Mouse (Mus musculus) C2C12 (cell line): ENCODE data around the gene Celf6. TPM values are rescaled to one million over a fixed set of nuclear protein-coding genes. Genes with fewer than 3 reads are reported as not detected.

Experiments used
- H3K27me3 ChIP-seq: one replicate; pipeline ENCODE4 v1.6.1; 2011; ENCODE audit not compliant: control insufficient read depth, insufficient read depth, insufficient read length
- H3K36me3 ChIP-seq: one replicate; pipeline ENCODE4 v1.6.1; 2011; ENCODE audit not compliant: control insufficient read depth, insufficient read depth
- H3K4me3 ChIP-seq: one replicate; pipeline ENCODE4 v1.5.1; 2011; ENCODE audit warnings: mild to moderate bottlenecking, control low read depth; ENCODE audit not compliant: poor library complexity, insufficient read depth, severe bottlenecking
- H3K79me2 ChIP-seq: one replicate; pipeline ENCODE4 v1.6.1; 2011; ENCODE audit not compliant: control insufficient read depth, insufficient read depth
- H3K79me3 ChIP-seq: one replicate; pipeline ENCODE4 v1.6.1; 2011; ENCODE audit warnings: low read depth, control low read depth
- H3ac ChIP-seq: one replicate; pipeline ENCODE3; 2011; ENCODE audit warnings: low read depth; ENCODE audit not compliant: control insufficient read depth, insufficient read length
- CEBPB ChIP-seq: IDR thresholded peaks from one replicate; pipeline ENCODE4 v1.6.1; 2011; ENCODE audit warnings: low read depth, mild to moderate bottlenecking, control low read depth, moderate library complexity
- CTCF ChIP-seq: IDR thresholded peaks from one replicate; pipeline ENCODE4 v1.5.1; 2011; ENCODE audit not compliant: control insufficient read depth, insufficient read depth, insufficient read length
- FOSL1 ChIP-seq: IDR thresholded peaks from one replicate; pipeline ENCODE4 v1.8.0; 2011; ENCODE audit warnings: mild to moderate bottlenecking, low read length; ENCODE audit not compliant: poor library complexity, insufficient read depth, severe bottlenecking
- MAX ChIP-seq: IDR thresholded peaks from one replicate; pipeline ENCODE4 v1.6.1; 2011; ENCODE audit warnings: mild to moderate bottlenecking, control low read depth
- MYOD1 ChIP-seq: IDR thresholded peaks from one replicate; pipeline ENCODE4 v1.6.1; 2011; ENCODE audit warnings: low read depth; ENCODE audit not compliant: control insufficient read depth, insufficient read length
- MYOG ChIP-seq: IDR thresholded peaks from one replicate; pipeline ENCODE4 v1.6.1; 2011; ENCODE audit not compliant: control insufficient read depth, insufficient read length; ENCODE audit errors: extremely low read depth
- USF1 ChIP-seq: IDR thresholded peaks from one replicate; pipeline ENCODE4 v1.6.1; 2011; ENCODE audit warnings: low read depth, mild to moderate bottlenecking, control low read depth, moderate library complexity
- polyA plus RNA-seq: library from polyadenylated mRNA; unstranded; fragments of >200 nt; fragmentation: generic; extraction: Trizol; gene quantifications from one replicate; pipeline ENCODE4 v1.2.1, GENCODE M21; 2012; ENCODE audit warnings: missing spikeins

Gene Celf6
- polyA plus RNA-seq, 1 experiment = 0.13 TPM

DNA sequence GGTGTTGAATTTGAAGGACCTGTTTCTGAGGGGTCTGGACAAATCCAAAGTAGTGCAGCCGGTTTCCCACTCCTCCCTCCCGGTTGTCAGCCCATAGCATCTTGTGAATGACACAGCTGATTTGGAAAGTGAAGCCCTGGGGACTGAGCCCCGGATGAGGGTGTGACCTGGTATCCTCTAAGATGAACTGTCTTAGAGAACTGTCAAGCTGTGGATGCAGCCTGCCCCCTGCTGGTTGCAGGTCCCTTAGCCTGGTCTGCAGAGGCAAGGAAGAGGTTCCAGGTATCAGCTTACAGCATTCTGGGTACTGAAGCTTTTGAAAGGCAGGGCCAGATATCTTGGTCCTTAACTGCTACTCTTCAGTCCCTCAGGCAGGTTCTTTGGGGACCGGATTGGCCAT lies 12.1 kb upstream of the Celf6 start:
- H3K79me3 ChIP-seq = no peaks in the 10 kb centered on the region

GRCm38 (mm10) chr9:59567111-59567510 lies 10.6 kb upstream of the Celf6 start:
- Histone ChIP-seq H3K79me3 (no peaks in the 10 kb centered on the region), H3K4me3 (no peak overlapping the region), H3K79me2 (no peaks in the 10 kb centered on the region), H3ac (no peak overlapping the region), H3K27me3 (no peaks in the 10 kb centered on the region), H3K36me3 (peaks cover 17% of the 10 kb centered on the region)
- TF ChIP-seq CTCF = peak; percentile 72
- no peak for TF ChIP-seq MYOG

More for the DNA sequence above, 12.1 kb upstream of the Celf6 start:
- Histone ChIP-seq H3K4me3 (no peak overlapping the region), H3K36me3 (peaks cover 17% of the 10 kb centered on the region), H3K27me3 (no peaks in the 10 kb centered on the region), H3K79me2 (no peaks in the 10 kb centered on the region), H3ac (no peak overlapping the region)
- TF ChIP-seq CTCF (peak; percentile 82), FOSL1 (no peak)

- Histone ChIP-seq H3K79me2 (no peaks in the 10 kb centered on the region), H3K4me3 (no peak overlapping the region), H3K79me3 (no peaks in the 10 kb centered on the region), H3K36me3 (no peaks in the 10 kb centered on the region), H3K27me3 (no peaks in the 10 kb centered on the region), H3ac (no peak overlapping the region)
- TF ChIP-seq USF1 = no peak
- TF ChIP-seq MAX = no peak
- TF ChIP-seq MYOG = no peak
- no peak for TF ChIP-seq FOSL1
- no peak for TF ChIP-seq CTCF
- no peak for TF ChIP-seq MYOD1
- no peak for TF ChIP-seq CEBPB
These were observed 5.9 kb upstream of the Celf6 start for GRCm38 (mm10) chr9:59571852-59572251.

DNA sequence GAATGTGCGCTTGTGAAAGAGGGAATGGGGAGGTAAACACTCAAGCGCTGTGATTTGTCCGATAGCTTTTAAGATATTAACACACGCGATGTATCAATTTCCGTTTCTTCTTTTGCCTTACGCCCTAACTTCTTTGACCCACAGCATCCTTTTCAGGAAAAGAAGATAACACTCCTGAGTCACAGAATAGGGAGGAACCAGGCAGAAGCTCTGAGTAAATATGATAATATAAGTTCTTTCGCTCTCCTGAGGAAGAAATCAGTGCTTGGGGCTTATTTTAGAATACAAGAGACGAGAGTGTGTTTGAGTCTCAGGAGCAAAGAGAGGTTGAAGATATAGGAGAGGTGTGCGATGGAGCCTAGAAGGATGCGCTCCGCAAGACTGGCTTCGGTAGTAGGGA lies 316 bp upstream of the Celf6 start:
- H3K79me3 ChIP-seq = no peaks in the 10 kb centered on the region
- peak overlapping the region; percentile 11 for H3K4me3 ChIP-seq
- no peak overlapping the region for H3ac ChIP-seq
- no peaks in the 10 kb centered on the region for H3K36me3 ChIP-seq
- H3K79me2 ChIP-seq = no peaks in the 10 kb centered on the region
- TF ChIP-seq CTCF = no peak
- peaks cover 6% of the 10 kb centered on the region for H3K27me3 ChIP-seq

DNA sequence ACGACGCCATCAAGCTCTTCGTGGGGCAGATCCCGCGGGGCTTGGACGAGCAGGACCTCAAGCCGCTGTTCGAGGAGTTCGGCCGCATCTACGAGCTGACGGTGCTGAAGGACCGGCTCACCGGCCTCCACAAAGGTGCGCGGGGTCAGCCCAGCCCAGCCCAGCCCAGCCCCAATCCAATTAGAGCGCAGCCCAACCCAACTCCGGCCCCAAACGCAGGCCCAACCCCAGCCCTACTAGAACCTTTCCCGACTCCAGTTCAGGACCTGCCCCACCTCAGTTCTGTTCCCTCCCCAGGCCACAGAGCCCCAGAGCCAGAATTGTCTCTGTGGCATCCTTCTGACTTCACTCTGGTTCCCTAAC lies 769 bp downstream of the Celf6 start:
- H3ac ChIP-seq = no peak overlapping the region
- TF ChIP-seq CEBPB (no peak), FOSL1 (no peak), MYOG (no peak), USF1 (no peak), CTCF (no peak), MYOD1 (no peak), MAX (no peak)
- no peaks in the 10 kb centered on the region for H3K79me3 ChIP-seq
- peak overlapping the region; percentile 11 for H3K4me3 ChIP-seq
- peaks cover 7% of the 10 kb centered on the region for H3K27me3 ChIP-seq
- H3K79me2 ChIP-seq = no peaks in the 10 kb centered on the region
- H3K36me3 ChIP-seq = no peaks in the 10 kb centered on the region

DNA sequence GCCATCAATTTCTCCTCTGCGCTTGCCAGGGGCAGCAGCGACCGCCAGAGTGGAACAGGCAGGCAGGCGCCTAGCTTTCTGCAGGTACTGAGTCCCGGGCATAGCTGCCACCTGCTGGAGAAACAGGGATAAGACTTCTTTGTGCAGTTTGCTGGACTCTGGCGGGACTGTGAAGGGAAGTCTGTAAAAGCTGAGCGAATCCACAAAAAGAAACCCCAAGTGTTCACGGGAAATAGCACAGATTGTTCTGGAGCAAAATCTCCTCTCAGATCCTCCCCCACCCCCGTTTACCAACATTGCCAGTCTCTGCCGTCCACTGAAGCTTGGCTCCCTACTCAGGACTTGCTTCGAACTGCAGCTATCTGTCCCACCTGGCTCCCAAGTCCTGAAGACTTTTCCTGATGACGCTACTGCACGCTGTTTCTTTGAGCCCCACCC lies 7.2 kb downstream of the Celf6 start:
- Histone ChIP-seq H3K4me3 (no peak overlapping the region), H3K79me2 (no peaks in the 10 kb centered on the region), H3K27me3 (peaks cover 9% of the 10 kb centered on the region), H3K79me3 (no peaks in the 10 kb centered on the region), H3ac (no peak overlapping the region), H3K36me3 (no peaks in the 10 kb centered on the region)
- TF ChIP-seq CTCF (peak; percentile 47), CEBPB (no peak), FOSL1 (no peak)
